Mouse (Mus musculus) stomach, postnatal 0 days (tissue): Measurements from ENCODE around the gene Cadm2. TPM values are rescaled to one million over a fixed set of nuclear protein-coding genes. Genes with fewer than 3 reads are reported as not detected.

ENCODE experiments used
- ATAC-seq: fragments of 200-750 bp; cut with Nextera tagmentation; 2 replicates; pipeline ENCODE4 v1.8.0; 2017; ENCODE audit not compliant: low FRiP score, low TSS enrichment
- DNase-seq: peaks from one replicate; pipeline ENCODE4 v3.0.0-alpha.2; 2016; ENCODE audit warnings: low spot score
- H3K27ac ChIP-seq: fragments of 300-500 bp; sonication (generic); replicated peaks from 2 replicates; pipeline ENCODE4 v1.5.1; 2014; ENCODE audit warnings: mild to moderate bottlenecking, control low read depth
- H3K27me3 ChIP-seq: fragments of 300-500 bp; sonication (generic); 2 replicates; pipeline ENCODE4 v1.6.1; 2014; ENCODE audit warnings: low read length; ENCODE audit not compliant: control insufficient read depth, insufficient read depth
- H3K36me3 ChIP-seq: fragments of 300-500 bp; sonication (generic); 2 replicates; pipeline ENCODE4 v1.6.1; 2014; ENCODE audit warnings: low read length, mixed read lengths; ENCODE audit not compliant: control insufficient read depth, insufficient read depth
- H3K4me1 ChIP-seq: fragments of 300-500 bp; sonication (generic); replicated peaks from 2 replicates; pipeline ENCODE4 v1.6.1; 2014; ENCODE audit warnings: antibody characterized with exemption; ENCODE audit not compliant: control insufficient read depth, insufficient read depth
- H3K4me2 ChIP-seq: fragments of 300-500 bp; sonication (generic); replicated peaks from 2 replicates; pipeline ENCODE4 v1.6.1; 2014; ENCODE audit warnings: low read depth, mild to moderate bottlenecking, control low read depth, moderate library complexity
- H3K4me3 ChIP-seq: fragments of 300-500 bp; sonication (generic); 2 replicates; pipeline ENCODE4 v1.5.1; 2014; ENCODE audit warnings: low read depth, low read length, control low read depth
- H3K9ac ChIP-seq: fragments of 300-500 bp; sonication (generic); 2 replicates; pipeline ENCODE4 v1.6.1; 2014; ENCODE audit warnings: mild to moderate bottlenecking, low read length, control low read depth, mixed read lengths
- H3K9me3 ChIP-seq: fragments of 300-500 bp; sonication (generic); 2 replicates; pipeline ENCODE4 v1.6.1; 2016; ENCODE audit warnings: low read length; ENCODE audit not compliant: control insufficient read depth
- CTCF ChIP-seq: IDR thresholded peaks from 2 replicates; pipeline ENCODE4 v1.5.1; 2016; ENCODE audit warnings: antibody characterized with exemption, low read depth, mild to moderate bottlenecking, moderate library complexity
- EP300 ChIP-seq: optimal IDR thresholded peaks from 2 replicates; pipeline ENCODE3; 2016; ENCODE audit warnings: antibody characterized with exemption
- WGBS: fragments of 180-500 bp; shearing (Covaris S2); extraction: QIAGEN DNeasy Blood & Tissue Kit; methylation state at CpG from one replicate; pipeline ENCODE4 v1.1.7; 2014; 5-methylcytosine and 5-hydroxymethylcytosine counted together
- polyA plus RNA-seq: library from polyadenylated mRNA; unstranded; fragments of >200 nt; fragmentation: Nextera tagmentation; extraction: Ambion mirVana; gene quantifications from 2 replicates; pipeline ENCODE4 v1.2.1, GENCODE M21; 2015

Gene Cadm2
- polyA plus RNA-seq, 1 experiment from 2014 or later, result 0.29 TPM

DNA sequence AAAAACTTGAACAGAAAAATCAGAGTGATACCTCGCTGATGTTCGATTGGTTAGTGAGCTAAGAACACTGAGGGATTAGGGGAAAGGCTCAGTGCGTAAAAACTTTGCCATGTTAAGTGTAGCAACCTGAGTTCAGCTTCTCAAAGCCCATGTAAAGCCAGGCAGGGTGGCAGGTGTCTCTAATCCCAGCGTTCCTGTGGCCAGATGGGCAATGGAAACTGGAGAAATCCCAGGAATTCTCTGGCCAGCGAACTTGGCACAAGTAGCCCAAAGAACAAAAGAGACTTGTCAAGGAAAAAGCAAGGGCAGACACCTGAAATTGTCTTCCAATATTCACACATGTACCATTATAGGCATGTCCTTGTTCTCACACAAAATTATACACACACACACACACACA is 377.1 kb downstream of the Cadm2 start:
- Histone ChIP-seq H3K27ac (no peak overlapping the region), H3K4me1 (no peaks in the 10 kb centered on the region), H3K4me2 (no peak overlapping the region), H3K36me3 (no peaks in the 10 kb centered on the region), H3K9ac (no peak overlapping the region), H3K9me3 (no peaks in the 10 kb centered on the region), H3K4me3 (no peak overlapping the region), H3K27me3 (no peaks in the 10 kb centered on the region)
- DNase-seq, result no peak
- TF ChIP-seq EP300 (no peak), CTCF (no peak)
- 78% methylated on average over 5 of the region's 5 CpGs for WGBS
- ATAC-seq, result no peak

DNA sequence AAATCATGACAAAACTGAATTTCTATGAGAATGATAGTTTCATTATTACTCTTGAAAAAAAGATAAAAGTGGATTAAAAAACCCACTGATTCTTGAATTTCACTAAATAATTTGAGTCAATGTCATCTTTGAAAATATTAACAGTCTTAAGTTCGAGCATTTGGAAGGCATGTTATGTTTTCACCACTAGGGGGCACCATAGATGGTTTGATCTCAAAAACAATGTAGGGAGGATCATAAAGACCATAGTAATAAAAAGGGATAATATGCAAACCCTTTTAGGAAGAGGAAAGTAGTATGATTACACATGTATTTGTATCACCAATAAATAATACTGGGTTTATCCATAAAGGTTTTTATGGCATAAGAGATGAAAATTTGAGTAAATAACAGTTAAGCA is 385.8 kb downstream of the Cadm2 start:
- Histone ChIP-seq H3K4me3 (no peak overlapping the region), H3K27me3 (no peaks in the 10 kb centered on the region), H3K4me1 (no peaks in the 10 kb centered on the region), H3K4me2 (no peak overlapping the region), H3K27ac (no peak overlapping the region), H3K9ac (no peak overlapping the region), H3K9me3 (no peaks in the 10 kb centered on the region), H3K36me3 (no peaks in the 10 kb centered on the region)
- DNase-seq, result no peak
- TF ChIP-seq CTCF (peak; percentile 78), EP300 (no peak)
- no peak for ATAC-seq
- WGBS, result 23% methylated on average over 1 of the region's 1 CpGs

DNA sequence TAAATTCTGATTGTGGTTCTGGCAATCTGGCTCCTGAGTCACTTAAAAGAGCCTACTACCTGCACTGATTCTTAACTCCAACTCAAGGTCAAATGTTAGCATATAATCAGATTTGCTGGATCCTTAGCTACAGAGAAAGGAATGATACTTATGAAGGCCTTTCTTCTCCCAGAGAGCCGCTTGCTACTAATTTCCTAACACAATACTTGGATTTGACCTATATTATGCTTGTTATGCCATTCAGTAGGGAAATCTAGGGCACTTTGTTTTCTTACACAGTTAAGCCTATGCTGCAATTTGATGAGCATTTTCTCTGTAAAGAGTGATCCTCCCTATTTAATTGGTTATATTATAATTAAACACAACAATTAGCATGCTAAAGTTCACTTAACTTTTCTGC is 394.0 kb downstream of the Cadm2 start:
- ATAC-seq (no peak), DNase-seq (no peak)
- Histone ChIP-seq H3K27ac (no peak overlapping the region), H3K9me3 (no peaks in the 10 kb centered on the region), H3K27me3 (no peaks in the 10 kb centered on the region), H3K9ac (no peak overlapping the region), H3K4me2 (no peak overlapping the region), H3K4me1 (no peaks in the 10 kb centered on the region), H3K36me3 (no peaks in the 10 kb centered on the region), H3K4me3 (no peak overlapping the region)
- TF ChIP-seq EP300, result no peak
- TF ChIP-seq CTCF, result no peak
- WGBS, result 75% methylated on average over 1 of the region's 1 CpGs

DNA sequence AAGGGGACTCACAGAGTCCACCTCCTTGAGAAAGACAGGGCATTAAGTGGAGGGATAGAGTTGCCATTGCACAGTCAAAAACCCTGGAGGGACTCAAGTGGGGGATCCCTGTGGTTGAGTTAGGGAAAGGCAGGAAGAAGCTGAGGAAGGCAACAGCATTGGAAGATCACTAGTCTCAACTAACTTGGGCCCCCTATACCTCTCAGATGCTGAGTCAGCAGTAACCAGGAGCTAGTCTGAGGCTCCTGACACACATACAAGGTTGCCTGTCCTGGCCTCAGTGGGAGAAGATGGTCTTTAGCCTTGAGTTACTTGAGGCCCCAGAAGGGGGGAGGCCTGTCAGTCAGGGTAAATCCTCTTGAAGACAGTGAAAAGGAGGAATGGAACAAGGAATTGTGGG is 417.4 kb downstream of the Cadm2 start:
- H3K27me3 ChIP-seq, result no peaks in the 10 kb centered on the region
- no peak for DNase-seq
- H3K4me2 ChIP-seq, result no peak overlapping the region
- H3K4me3 ChIP-seq, result no peak overlapping the region
- no peak overlapping the region for H3K9ac ChIP-seq
- no peaks in the 10 kb centered on the region for H3K36me3 ChIP-seq
- no peak for ATAC-seq
- H3K27ac ChIP-seq, result no peak overlapping the region
- no peaks in the 10 kb centered on the region for H3K9me3 ChIP-seq
- H3K4me1 ChIP-seq, result no peaks in the 10 kb centered on the region
- TF ChIP-seq EP300, result no peak
- no peak for TF ChIP-seq CTCF

DNA sequence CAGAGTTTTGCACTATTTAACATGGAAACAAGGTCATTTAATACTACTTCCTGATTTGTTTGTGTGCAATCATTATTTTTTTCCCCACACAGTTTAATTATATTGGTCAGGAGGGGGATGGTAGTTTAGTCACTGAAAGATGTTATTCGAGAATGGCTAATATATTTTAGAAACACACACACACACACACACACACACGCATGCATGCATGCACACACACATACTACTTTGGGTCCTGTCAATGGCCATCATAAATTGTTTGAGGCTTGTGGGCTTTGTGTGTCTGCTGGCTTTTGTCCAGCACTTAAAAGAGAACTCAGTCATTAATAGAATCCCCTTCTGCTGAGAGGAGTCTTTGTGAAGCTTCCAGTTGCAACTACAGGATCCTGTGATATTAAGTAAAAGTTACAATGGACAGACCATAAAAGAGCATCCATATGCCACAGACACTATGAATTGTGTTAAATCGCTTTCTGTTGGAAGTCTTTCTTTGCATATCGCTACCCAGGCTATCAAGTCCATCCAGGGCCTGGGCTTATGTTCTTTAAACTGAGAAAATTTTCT is 427.8 kb downstream of the Cadm2 start:
- no peak overlapping the region for H3K4me3 ChIP-seq
- H3K4me1 ChIP-seq, result no peaks in the 10 kb centered on the region
- no peak for ATAC-seq
- DNase-seq, result no peak
- no peak overlapping the region for H3K9ac ChIP-seq
- 80% methylated on average over 4 of the region's 4 CpGs for WGBS
- TF ChIP-seq EP300 (no peak), CTCF (no peak)
- no peaks in the 10 kb centered on the region for H3K36me3 ChIP-seq
- H3K27me3 ChIP-seq, result no peaks in the 10 kb centered on the region
- no peak overlapping the region for H3K27ac ChIP-seq
- no peak overlapping the region for H3K4me2 ChIP-seq
- no peaks in the 10 kb centered on the region for H3K9me3 ChIP-seq

DNA sequence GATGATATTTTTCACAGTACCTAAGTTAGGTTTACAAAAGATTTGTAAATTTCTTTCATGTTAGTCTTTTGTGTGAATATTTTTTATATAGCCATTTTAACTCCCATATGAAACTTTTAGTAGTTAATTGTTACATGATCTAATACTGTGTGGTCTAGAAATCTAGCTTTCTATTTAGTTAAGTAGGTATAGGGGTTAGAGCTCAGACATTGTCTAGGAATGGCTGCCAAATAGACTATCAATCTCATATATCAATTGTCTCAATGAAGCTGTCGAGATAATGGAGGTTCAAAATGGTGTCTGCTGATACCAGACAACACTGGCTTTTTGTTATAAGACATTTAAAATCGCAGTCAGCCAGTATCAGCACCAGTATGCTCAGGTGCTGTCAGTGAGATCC is 428.3 kb downstream of the Cadm2 start:
- TF ChIP-seq CTCF, result no peak
- TF ChIP-seq EP300, result no peak
- Histone ChIP-seq H3K27ac (no peak overlapping the region), H3K9ac (no peak overlapping the region), H3K27me3 (no peaks in the 10 kb centered on the region), H3K4me1 (no peaks in the 10 kb centered on the region), H3K4me3 (no peak overlapping the region), H3K4me2 (no peak overlapping the region), H3K9me3 (no peaks in the 10 kb centered on the region), H3K36me3 (no peaks in the 10 kb centered on the region)
- ATAC-seq, result no peak
- WGBS, result 33% methylated on average over 2 of the region's 2 CpGs
- DNase-seq, result no peak
